Mouse (Mus musculus) hindbrain, embryonic 11.5 days (tissue): ENCODE data around the gene Ifna12. TPM values are rescaled to one million over a fixed set of nuclear protein-coding genes. Genes with fewer than 3 reads are reported as not detected.
"Not testable (repeated sequence)": the region's sequence is repeated elsewhere in the genome, so short reads cannot be mapped to it uniquely, and the experiment has no call there.

ENCODE experiments used
- ATAC-seq: fragments of 200-750 bp; cut with Nextera tagmentation; 2 replicates; pipeline ENCODE4 v1.8.0; 2017; ENCODE audit warnings: mild to moderate bottlenecking, moderate TSS enrichment, moderate library complexity; ENCODE audit not compliant: low FRiP score
- DNase-seq: peaks from one replicate; pipeline ENCODE4 v3.0.0-alpha.2; 2015; ENCODE audit warnings: low spot score
- H3K27ac ChIP-seq: fragments of 300-500 bp; sonication (generic); 2 replicates; pipeline ENCODE4 v1.5.1; 2014; ENCODE audit warnings: mild to moderate bottlenecking, low read depth, low read length
- H3K27me3 ChIP-seq: fragments of 300-500 bp; sonication (generic); 2 replicates; pipeline ENCODE4 v1.6.1; 2014; ENCODE audit warnings: mild to moderate bottlenecking, low read length, moderate library complexity, mixed read lengths; ENCODE audit not compliant: control insufficient read depth, insufficient read depth
- H3K36me3 ChIP-seq: fragments of 300-500 bp; sonication (generic); 2 replicates; pipeline ENCODE4 v1.6.1; 2014; ENCODE audit warnings: mild to moderate bottlenecking, low read length, moderate library complexity, mixed read lengths; ENCODE audit not compliant: control insufficient read depth, insufficient read depth
- H3K4me1 ChIP-seq: fragments of 300-500 bp; sonication (generic); replicated peaks from 2 replicates; pipeline ENCODE4 v1.6.1; 2014; ENCODE audit warnings: low read length, mixed read lengths; ENCODE audit not compliant: control insufficient read depth, insufficient read depth
- H3K4me2 ChIP-seq: fragments of 300-500 bp; sonication (generic); replicated peaks from 2 replicates; pipeline ENCODE4 v1.6.1; 2014; ENCODE audit warnings: mild to moderate bottlenecking, low read depth, low read length
- H3K4me3 ChIP-seq: fragments of 300-500 bp; sonication (generic); 2 replicates; pipeline ENCODE4 v1.5.1; 2014; ENCODE audit warnings: low read depth, low read length
- H3K9ac ChIP-seq: fragments of 300-500 bp; sonication (generic); 2 replicates; pipeline ENCODE4 v1.6.1; 2014; ENCODE audit warnings: low read depth, low read length
- H3K9me3 ChIP-seq: fragments of 300-500 bp; sonication (generic); 2 replicates; pipeline ENCODE4 v1.6.1; 2016; ENCODE audit warnings: low read length; ENCODE audit not compliant: control insufficient read depth
- polyA plus RNA-seq: library from polyadenylated mRNA; unstranded; fragments of >200 nt; fragmentation: Nextera tagmentation; extraction: Ambion mirVana; gene quantifications from 2 replicates; pipeline ENCODE4 v1.2.1, GENCODE M21; 2014

Gene Ifna12
- polyA plus RNA-seq, 1 experiment from 2014 or later = not detected

DNA sequence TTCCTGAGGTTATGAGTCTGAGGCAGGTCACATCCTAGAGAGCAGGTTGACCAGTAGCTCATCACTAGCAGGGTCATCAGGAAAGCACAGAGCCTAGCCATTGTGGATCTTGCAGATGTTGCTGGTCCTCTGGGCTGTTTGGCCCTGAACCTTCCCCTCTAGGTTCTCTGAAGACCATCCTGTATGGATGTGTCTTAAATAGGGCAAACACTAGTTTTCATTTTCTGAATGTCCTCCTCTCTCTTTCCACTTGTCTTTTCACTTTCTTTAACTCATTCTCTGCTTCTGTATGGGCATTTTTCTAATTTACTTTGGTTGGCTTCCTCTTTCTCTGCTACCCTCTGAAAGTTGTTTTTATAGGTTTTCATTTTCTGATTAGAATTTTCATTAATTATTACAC, 45.0 kb downstream of the Ifna12 start, which contains the start of gene Ifna15:
TSS of gene Ifna15 (minus strand) at position 101 of the 400 bp plus-strand sequence.
- not testable (repeated sequence) for DNase-seq, H3K9me3 ChIP-seq, H3K4me1 ChIP-seq, ATAC-seq, H3K27ac ChIP-seq, H3K9ac ChIP-seq, H3K4me3 ChIP-seq, H3K4me2 ChIP-seq, H3K36me3 ChIP-seq, H3K27me3 ChIP-seq

Other genes with a start within 250 kb of the Ifna12 start
- gene Hacd4, start 164.4 kb downstream of the Ifna12 start, polyA plus RNA-seq = 4.5 and 4.8 TPM in 2 replicates
- gene Ifnb1, start 80.6 kb downstream of the Ifna12 start, polyA plus RNA-seq = not detected in 2 replicates
- not detected in 2 replicates for gene Ifna15, start 45.1 kb downstream of the Ifna12 start, polyA plus RNA-seq
- not detected in 2 replicates for gene Ifna14, start 31.6 kb downstream of the Ifna12 start, polyA plus RNA-seq
- gene Ifna9, start 11.0 kb downstream of the Ifna12 start, polyA plus RNA-seq = not detected in 2 replicates
- gene C87499, start 31.0 kb upstream of the Ifna12 start, polyA plus RNA-seq = not detected in 2 replicates
- gene Ifna13, start 41.1 kb upstream of the Ifna12 start, polyA plus RNA-seq = not detected in 2 replicates
- not detected in 2 replicates for gene Ifna16, start 73.5 kb upstream of the Ifna12 start, polyA plus RNA-seq
- not detected in 2 replicates for gene Ifna2, start 80.5 kb upstream of the Ifna12 start, polyA plus RNA-seq
- gene Ifnab, start 88.0 kb upstream of the Ifna12 start, polyA plus RNA-seq = not detected in 2 replicates
- 0.77 and 1.2 TPM in 2 replicates for gene Gm26566, start 118.4 kb upstream of the Ifna12 start, polyA plus RNA-seq
- 136 and 150 TPM in 2 replicates for gene Klhl9, start 119.1 kb upstream of the Ifna12 start, polyA plus RNA-seq
- gene Gm13271, start 151.5 kb upstream of the Ifna12 start, polyA plus RNA-seq = not detected in 2 replicates
- gene Gm13283, start 156.7 kb upstream of the Ifna12 start, polyA plus RNA-seq = 0.20 and 0.32 TPM in 2 replicates
- not detected in 2 replicates for gene Gm13290, start 170.5 kb upstream of the Ifna12 start, polyA plus RNA-seq
- gene Gm13289, start 173.5 kb upstream of the Ifna12 start, polyA plus RNA-seq = not detected in 2 replicates
- gene Gm13272, start 176.5 kb upstream of the Ifna12 start, polyA plus RNA-seq = not detected in 2 replicates
- gene Ifnz, start 178.8 kb upstream of the Ifna12 start, polyA plus RNA-seq = not detected in 2 replicates
- not detected in 2 replicates for gene Gm13276, start 182.3 kb upstream of the Ifna12 start, polyA plus RNA-seq
- gene Gm13277, start 185.3 kb upstream of the Ifna12 start, polyA plus RNA-seq = not detected in 2 replicates
- not detected in 2 replicates for gene Gm13278, start 188.2 kb upstream of the Ifna12 start, polyA plus RNA-seq
- not detected in 2 replicates for gene Gm13275, start 191.1 kb upstream of the Ifna12 start, polyA plus RNA-seq
- gene Gm13279, start 194.0 kb upstream of the Ifna12 start, polyA plus RNA-seq = not detected in 2 replicates
- 0.40 and 0.82 TPM in 2 replicates for gene Gm13285, start 196.3 kb upstream of the Ifna12 start, polyA plus RNA-seq
- not detected in 2 replicates for gene Gm13287, start 199.9 kb upstream of the Ifna12 start, polyA plus RNA-seq
- not detected in 2 replicates for gene Gm13288, start 202.2 kb upstream of the Ifna12 start, polyA plus RNA-seq
- gene Ifna7, start 212.9 kb upstream of the Ifna12 start, polyA plus RNA-seq = not detected in 2 replicates
- not detected in 2 replicates for gene Ifna11, start 216.6 kb upstream of the Ifna12 start, polyA plus RNA-seq
- not detected in 2 replicates for gene Ifna6, start 224.0 kb upstream of the Ifna12 start, polyA plus RNA-seq
- not detected in 2 replicates for gene Ifna5, start 232.1 kb upstream of the Ifna12 start, polyA plus RNA-seq
- not detected in 2 replicates for gene Ifna4, start 238.5 kb upstream of the Ifna12 start, polyA plus RNA-seq
- not detected in 2 replicates for gene Ifna1, start 246.7 kb upstream of the Ifna12 start, polyA plus RNA-seq